Mouse (Mus musculus) embryonic facial prominence, embryonic 11.5 days (tissue): ENCODE results near the gene Rev1. TPM values are rescaled to one million over a fixed set of nuclear protein-coding genes. Genes with fewer than 3 reads are reported as not detected.

Source experiments
- ATAC-seq: fragments of 200-750 bp; cut with Nextera tagmentation; replicated peaks from 2 replicates; pipeline ENCODE4 v1.8.0; 2017; ENCODE audit warnings: low read depth; ENCODE audit not compliant: insufficient number of reproducible peaks, low FRiP score, low TSS enrichment
- DNase-seq: peaks from one replicate; pipeline ENCODE4 v3.0.0-alpha.2; 2015; ENCODE audit warnings: low spot score
- H3K27ac ChIP-seq: fragments of 300-500 bp; sonication (generic); replicated peaks from 2 replicates; pipeline ENCODE4 v1.5.1; 2014; ENCODE audit warnings: mild to moderate bottlenecking, low read depth, low read length, control low read depth
- H3K27me3 ChIP-seq: fragments of 300-500 bp; sonication (generic); 2 replicates; pipeline ENCODE4 v1.6.1; 2014; ENCODE audit warnings: mild to moderate bottlenecking, low read length, moderate library complexity, mixed read lengths; ENCODE audit not compliant: control insufficient read depth, insufficient read depth
- H3K36me3 ChIP-seq: fragments of 300-500 bp; sonication (generic); replicated peaks from 2 replicates; pipeline ENCODE4 v1.6.1; 2014; ENCODE audit warnings: low read depth, mild to moderate bottlenecking, low read length, moderate library complexity, mixed read lengths; ENCODE audit not compliant: control insufficient read depth, insufficient read depth
- H3K4me1 ChIP-seq: fragments of 300-500 bp; sonication (generic); 2 replicates; pipeline ENCODE4 v1.6.1; 2014; ENCODE audit warnings: low read length, mixed read lengths; ENCODE audit not compliant: control insufficient read depth, insufficient read depth
- H3K4me2 ChIP-seq: fragments of 300-500 bp; sonication (generic); 2 replicates; pipeline ENCODE4 v1.6.1; 2014; ENCODE audit warnings: low read depth, mild to moderate bottlenecking, control low read depth, low read length, moderate library complexity
- H3K4me3 ChIP-seq: fragments of 300-500 bp; sonication (generic); 2 replicates; pipeline ENCODE4 v1.5.1; 2014; ENCODE audit warnings: low read depth, low read length, control low read depth
- H3K9ac ChIP-seq: fragments of 300-500 bp; sonication (generic); replicated peaks from 2 replicates; pipeline ENCODE4 v1.6.1; 2014; ENCODE audit warnings: mild to moderate bottlenecking, control low read depth, low read length
- H3K9me3 ChIP-seq: fragments of 300-500 bp; sonication (generic); replicated peaks from 2 replicates; pipeline ENCODE4 v1.6.1; 2016; ENCODE audit warnings: mild to moderate bottlenecking, low read length, inconsistent platforms, mixed read lengths; ENCODE audit not compliant: control insufficient read depth
- WGBS: fragments of 180-500 bp; shearing (Covaris S2); extraction: QIAGEN DNeasy Blood & Tissue Kit; methylation state at CpG from one replicate; pipeline ENCODE4 v1.1.7; 2014; 5-methylcytosine and 5-hydroxymethylcytosine counted together
- polyA plus RNA-seq: library from polyadenylated mRNA; unstranded; fragments of >200 nt; fragmentation: Nextera tagmentation; extraction: Ambion mirVana; gene quantifications from 2 replicates; pipeline ENCODE4 v1.2.1, GENCODE M21; 2014

Gene Rev1
- polyA plus RNA-seq, 1 experiment from 2014 or later: 32.8 TPM

DNA sequence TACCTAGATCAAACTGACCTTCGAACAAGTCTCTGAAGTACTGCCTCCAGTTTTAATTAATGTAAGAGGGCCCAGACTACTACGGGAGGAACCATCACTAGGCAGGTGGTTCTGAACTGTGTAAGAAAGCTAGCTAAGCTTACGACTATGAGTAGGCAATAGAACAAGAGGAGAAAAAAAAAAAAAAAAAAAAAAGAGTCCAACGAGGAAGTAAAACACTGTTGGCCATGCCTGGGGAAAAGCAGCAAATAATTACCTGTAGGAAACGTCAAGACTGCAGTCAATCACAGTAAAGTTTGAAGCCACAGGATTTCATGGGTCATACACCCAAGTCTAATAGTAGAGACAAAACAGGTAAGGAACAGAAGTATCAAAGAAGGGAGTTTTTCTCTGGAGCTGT lies 8.7 kb downstream of the Rev1 start:
- Histone ChIP-seq H3K4me3 (no peak overlapping the region), H3K4me2 (no peak overlapping the region), H3K9ac (no peak overlapping the region), H3K27me3 (no peaks in the 10 kb centered on the region), H3K27ac (no peak overlapping the region), H3K9me3 (no peaks in the 10 kb centered on the region), H3K4me1 (no peaks in the 10 kb centered on the region), H3K36me3 (no peaks in the 10 kb centered on the region)
- no peak for DNase-seq
- ATAC-seq: no peak
- WGBS: 80% methylated on average over 5 of the region's 5 CpGs

DNA sequence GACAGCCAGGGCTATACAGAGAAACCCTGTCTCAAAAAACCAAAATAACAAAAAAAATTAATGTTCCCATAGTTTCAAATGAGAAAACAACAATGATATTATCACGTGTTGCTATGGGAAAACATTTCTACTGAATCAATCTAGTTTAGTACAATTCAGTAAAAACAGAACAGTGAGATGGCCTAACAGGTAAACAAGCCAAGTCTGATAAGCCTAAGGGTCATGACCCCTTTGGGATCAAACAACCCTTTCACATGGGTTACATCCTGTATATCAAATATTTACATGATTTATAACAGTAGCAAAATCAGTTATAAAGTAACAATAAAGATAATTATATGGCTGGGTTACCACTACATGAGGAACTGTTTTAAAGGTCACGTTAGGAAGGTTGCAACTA lies 11.0 kb downstream of the Rev1 start:
- Histone ChIP-seq H3K36me3 (no peaks in the 10 kb centered on the region), H3K4me3 (no peak overlapping the region), H3K27ac (no peak overlapping the region), H3K4me1 (no peaks in the 10 kb centered on the region), H3K9me3 (no peaks in the 10 kb centered on the region), H3K27me3 (no peaks in the 10 kb centered on the region), H3K4me2 (no peak overlapping the region), H3K9ac (no peak overlapping the region)
- DNase-seq (no peak), ATAC-seq (no peak)
- 90% methylated on average over 2 of the region's 2 CpGs for WGBS

DNA sequence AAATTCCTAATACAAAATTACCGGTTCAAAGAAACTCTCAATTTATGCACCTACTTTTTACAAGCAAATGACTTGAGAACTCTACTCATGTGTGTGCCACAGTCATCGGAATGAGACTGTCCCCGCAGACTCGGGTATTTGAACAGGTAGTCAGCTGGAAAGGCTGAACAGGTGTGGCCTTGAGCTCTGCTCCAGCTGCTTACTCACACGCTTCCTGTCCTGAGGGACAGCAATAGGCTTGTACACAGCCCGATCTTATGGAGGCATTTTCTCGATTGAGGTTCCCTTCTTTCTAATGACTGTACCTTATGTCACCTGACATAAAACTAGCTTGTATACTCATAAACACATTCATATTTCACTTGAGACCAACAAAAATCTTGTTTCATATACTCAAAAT lies 19.8 kb downstream of the Rev1 start:
- DNase-seq (no peak), ATAC-seq (no peak)
- Histone ChIP-seq H3K9me3 (no peaks in the 10 kb centered on the region), H3K36me3 (no peaks in the 10 kb centered on the region), H3K4me2 (no peak overlapping the region), H3K27me3 (no peaks in the 10 kb centered on the region), H3K9ac (no peak overlapping the region), H3K4me1 (no peaks in the 10 kb centered on the region), H3K27ac (no peak overlapping the region), H3K4me3 (no peak overlapping the region)
- WGBS: 89% methylated on average over 7 of the region's 7 CpGs

DNA sequence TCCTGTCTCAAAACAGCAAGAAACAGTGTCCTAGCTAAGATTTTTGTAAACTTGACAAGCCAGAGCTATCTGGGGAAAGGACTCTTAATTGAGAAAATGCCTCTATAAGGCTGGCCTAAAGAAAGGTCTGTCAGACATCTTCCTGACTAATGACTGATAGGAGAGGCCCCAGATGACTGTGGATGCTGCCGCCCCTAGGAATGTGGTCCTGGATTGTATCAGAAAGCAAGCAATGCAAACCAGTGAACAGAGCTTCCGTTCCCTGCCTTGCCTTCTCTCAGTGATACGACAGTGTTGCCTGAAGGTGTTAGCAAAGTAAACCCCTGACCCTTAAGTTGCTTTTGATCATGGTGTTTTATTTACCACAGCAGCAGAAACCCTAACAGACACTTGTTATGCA lies 25.8 kb downstream of the Rev1 start:
- no peak overlapping the region for H3K27ac ChIP-seq
- WGBS: 50% methylated on average over 3 of the region's 3 CpGs

DNA sequence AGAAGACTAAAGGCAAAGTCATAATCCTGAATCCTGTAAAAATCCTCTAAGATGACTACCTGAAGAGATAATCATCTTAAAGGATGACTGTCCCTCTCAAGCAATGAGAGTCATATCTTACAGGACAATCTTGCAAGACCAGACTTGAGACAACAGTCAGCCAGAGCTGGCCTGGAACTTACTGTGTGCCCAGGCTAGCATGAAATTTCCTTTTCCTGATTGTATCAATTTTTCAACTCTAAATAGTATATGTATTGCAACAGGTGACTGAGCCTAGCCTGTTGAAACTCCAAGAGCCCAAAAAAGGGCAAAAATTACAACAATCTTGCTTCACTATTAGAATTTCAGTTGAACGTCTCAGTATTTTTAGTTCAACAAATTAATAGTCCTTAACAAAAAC lies 26.4 kb downstream of the Rev1 start:
- Histone ChIP-seq H3K9ac (no peak overlapping the region), H3K36me3 (no peaks in the 10 kb centered on the region), H3K4me1 (no peaks in the 10 kb centered on the region), H3K4me3 (no peak overlapping the region), H3K4me2 (no peak overlapping the region), H3K27ac (no peak overlapping the region), H3K9me3 (no peaks in the 10 kb centered on the region), H3K27me3 (no peaks in the 10 kb centered on the region)
- ATAC-seq (no peak), DNase-seq (no peak)
- 79% methylated on average over 1 of the region's 1 CpGs for WGBS

More for the DNA sequence above, 25.8 kb downstream of the Rev1 start:
- H3K27me3 ChIP-seq: no peaks in the 10 kb centered on the region
- no peak overlapping the region for H3K9ac ChIP-seq
- no peaks in the 10 kb centered on the region for H3K4me1 ChIP-seq
- no peaks in the 10 kb centered on the region for H3K36me3 ChIP-seq
- no peaks in the 10 kb centered on the region for H3K9me3 ChIP-seq
- H3K4me3 ChIP-seq: no peak overlapping the region
- ATAC-seq (no peak), DNase-seq (peak; percentile 17)
- no peak overlapping the region for H3K4me2 ChIP-seq

GRCm38 (mm10) chr1:38081316-38081715 lies 48.3 kb downstream of the Rev1 start:
- Histone ChIP-seq H3K9me3 (no peaks in the 10 kb centered on the region), H3K27ac (no peak overlapping the region), H3K4me2 (no peak overlapping the region), H3K27me3 (no peaks in the 10 kb centered on the region), H3K9ac (no peak overlapping the region), H3K4me1 (no peaks in the 10 kb centered on the region), H3K36me3 (no peaks in the 10 kb centered on the region), H3K4me3 (no peak overlapping the region)
- DNase-seq (no peak), ATAC-seq (no peak)
- 70% methylated on average over 8 of the region's 8 CpGs for WGBS

- Histone ChIP-seq H3K9ac (no peak overlapping the region), H3K4me1 (no peaks in the 10 kb centered on the region), H3K36me3 (no peaks in the 10 kb centered on the region; the same call in 1 of the 2 replicates), H3K4me3 (no peak overlapping the region), H3K27ac (no peak overlapping the region), H3K4me2 (no peak overlapping the region), H3K27me3 (no peaks in the 10 kb centered on the region), H3K9me3 (no peaks in the 10 kb centered on the region)
- DNase-seq (no peak), ATAC-seq (no peak)
- WGBS: 84% methylated on average over 8 of the region's 8 CpGs
Observed at GRCm38 (mm10) chr1:38071326-38071725, 58.3 kb downstream of the Rev1 start.

DNA sequence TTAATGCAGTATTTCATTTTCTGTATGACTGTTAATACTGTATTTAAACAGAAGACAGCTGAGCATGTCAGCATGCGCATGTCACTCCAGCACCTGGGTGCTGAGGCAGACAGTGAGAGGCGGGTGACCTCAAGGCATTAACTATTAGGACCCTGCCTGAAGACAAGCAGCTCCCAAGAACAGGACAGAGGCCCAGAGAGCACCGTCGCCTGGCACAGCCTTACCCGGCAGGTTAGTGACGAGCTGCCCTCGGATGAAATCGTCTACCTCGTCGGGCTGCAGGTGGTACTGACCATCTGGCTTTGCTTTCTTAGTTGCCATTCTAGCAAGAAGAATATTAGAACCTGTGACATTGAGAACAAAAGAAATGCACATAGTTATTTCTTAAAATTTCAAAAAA lies 62.3 kb downstream of the Rev1 start:
- Histone ChIP-seq H3K9me3 (no peaks in the 10 kb centered on the region), H3K4me1 (no peaks in the 10 kb centered on the region), H3K9ac (no peak overlapping the region), H3K4me2 (no peak overlapping the region), H3K36me3 (peaks cover 4% of the 10 kb centered on the region), H3K27ac (no peak overlapping the region), H3K4me3 (no peak overlapping the region), H3K27me3 (no peaks in the 10 kb centered on the region)
- WGBS: 95% methylated on average over 10 of the region's 10 CpGs
- ATAC-seq (no peak), DNase-seq (no peak)
